Mouse (Mus musculus) brain, adult 10 weeks (tissue): ENCODE data around the gene Recql5. TPM values are rescaled to one million over a fixed set of nuclear protein-coding genes. Genes with fewer than 3 reads are reported as not detected.

ENCODE experiments used
- polyA plus RNA-seq: library from polyadenylated mRNA; stranded (reverse); fragments of 350-450 nt; fragmentation: Illumina TruSeq; extraction: RNeasy Lipid Tissue Mini Kit (QIAGEN cat#74804); gene quantifications from one replicate; pipeline ENCODE4 v1.2.3, GENCODE M21; 2015; ENCODE audit warnings: low read depth, low replicate concordance

Recql5 gene
- 19.8 TPM for polyA plus RNA-seq

GRCm38 (mm10) chr11:115933108-115933746 is at the start of gene Recql5, which contains the start of gene Sap30bp:
TSS of gene Recql5 (minus strand) at chr11:115933477.
TSS of gene Sap30bp (plus strand) at chr11:115933282.

GRCm38 (mm10) chr11:115974309-115975082 is 41.2 kb upstream of the Recql5 start, which contains the start of gene Itgb4:
TSS of gene Itgb4 (plus strand) at chr11:115974709.

GRCm38 (mm10) chr11:115911632-115912376 is 21.5 kb downstream of the Recql5 start, which contains the start of gene Smim6:
TSS of gene Smim6 (plus strand) at chr11:115912017.

GRCm38 (mm10) chr11:115899486-115900266 is 33.6 kb downstream of the Recql5 start, which contains the start of gene Smim5:
TSS of gene Smim5 (plus strand) at chr11:115899966.

GRCm38 (mm10) chr11:115858354-115858753 is 74.9 kb downstream of the Recql5 start, which contains the start of gene Myo15b:
TSS of gene Myo15b (plus strand) at chr11:115858406.

Other genes with a start within 250 kb of the Recql5 start
- 134 TPM for gene Grb2, start 224.9 kb downstream of the Recql5 start, polyA plus RNA-seq
- 27.0 TPM for gene Tmem94, start 168.0 kb downstream of the Recql5 start, polyA plus RNA-seq
- 13.2 TPM for gene Caskin2, start 119.8 kb downstream of the Recql5 start, polyA plus RNA-seq
- 10.9 TPM for gene Tsen54, start 118.8 kb downstream of the Recql5 start, polyA plus RNA-seq
- 5.6 TPM for gene Llgl2, start 109.4 kb downstream of the Recql5 start, polyA plus RNA-seq
- gene Myo15b, start 75.1 kb downstream of the Recql5 start, polyA plus RNA-seq: 0.82 TPM
- gene Smim5, start 33.5 kb downstream of the Recql5 start, polyA plus RNA-seq: 0.70 TPM
- gene Smim6, start 21.5 kb downstream of the Recql5 start, polyA plus RNA-seq: not detected
- 55.3 TPM for gene Sap30bp, start 195 bp downstream of the Recql5 start, polyA plus RNA-seq
- gene Itgb4, start 41.2 kb upstream of the Recql5 start, polyA plus RNA-seq: 8.7 TPM
- gene Galk1, start 79.2 kb upstream of the Recql5 start, polyA plus RNA-seq: 17.0 TPM
- 240 TPM for gene H3f3b, start 94.5 kb upstream of the Recql5 start, polyA plus RNA-seq
- 13.7 TPM for gene Unk, start 96.8 kb upstream of the Recql5 start, polyA plus RNA-seq
- 0.76 TPM for gene Unc13d, start 144.5 kb upstream of the Recql5 start, polyA plus RNA-seq
- gene Wbp2, start 153.5 kb upstream of the Recql5 start, polyA plus RNA-seq: 423 TPM
- gene Trim47, start 193.7 kb upstream of the Recql5 start, polyA plus RNA-seq: 4.4 TPM
- 3.2 TPM for gene Trim65, start 197.7 kb upstream of the Recql5 start, polyA plus RNA-seq
- 64.8 TPM for gene Mrpl38, start 205.4 kb upstream of the Recql5 start, polyA plus RNA-seq
- 37.6 TPM for gene Fbf1, start 234.7 kb upstream of the Recql5 start, polyA plus RNA-seq